Mouse (Mus musculus): ENCODE results near the gene Tmem135. TPM values are rescaled to one million over a fixed set of nuclear protein-coding genes. Genes with fewer than 3 reads are reported as not detected.

The Tmem135 gene
- total RNA-seq, 1 experiment from 2014 or later, result 50.7 TPM

GRCm38 (mm10) chr7:89395399-89395798 is 8.6 kb downstream of the Tmem135 start:
- ATAC-seq (replicated peaks; ENCODE audit: insufficient number of reproducible peaks, low FRiP score, low TSS enrichment, poor library complexity, severe bottlenecking), result peak; percentile 62

- ATAC-seq (replicated peaks; ENCODE audit: insufficient number of reproducible peaks, low FRiP score, low TSS enrichment, poor library complexity, severe bottlenecking), result no peak; the same call in 1 of the 2 replicates
Measured at GRCm38 (mm10) chr7:89392825-89393224, 11.2 kb downstream of the Tmem135 start.

- no peak for ATAC-seq (replicated peaks; ENCODE audit: insufficient number of reproducible peaks, low FRiP score, low TSS enrichment, poor library complexity, severe bottlenecking)
Measured at GRCm38 (mm10) chr7:89392388-89392787, 11.6 kb downstream of the Tmem135 start.

GRCm38 (mm10) chr7:89391831-89392230 is 12.2 kb downstream of the Tmem135 start:
- ATAC-seq (replicated peaks; ENCODE audit: insufficient number of reproducible peaks, low FRiP score, low TSS enrichment, poor library complexity, severe bottlenecking), result no peak

GRCm38 (mm10) chr7:89391281-89391680 is 12.7 kb downstream of the Tmem135 start:
- no peak for ATAC-seq (replicated peaks; ENCODE audit: insufficient number of reproducible peaks, low FRiP score, low TSS enrichment, poor library complexity, severe bottlenecking)

- ATAC-seq (replicated peaks; ENCODE audit: insufficient number of reproducible peaks, low FRiP score, low TSS enrichment, poor library complexity, severe bottlenecking), result no peak
Measured at GRCm38 (mm10) chr7:89390660-89391059, 13.4 kb downstream of the Tmem135 start.

- no peak for ATAC-seq (replicated peaks; ENCODE audit: insufficient number of reproducible peaks, low FRiP score, low TSS enrichment, poor library complexity, severe bottlenecking)
Measured at GRCm38 (mm10) chr7:89388981-89389380, 15.0 kb downstream of the Tmem135 start.

GRCm38 (mm10) chr7:89382892-89383291 is 21.1 kb downstream of the Tmem135 start:
- no peak for ATAC-seq (replicated peaks; ENCODE audit: insufficient number of reproducible peaks, low FRiP score, low TSS enrichment, poor library complexity, severe bottlenecking)

DNA sequence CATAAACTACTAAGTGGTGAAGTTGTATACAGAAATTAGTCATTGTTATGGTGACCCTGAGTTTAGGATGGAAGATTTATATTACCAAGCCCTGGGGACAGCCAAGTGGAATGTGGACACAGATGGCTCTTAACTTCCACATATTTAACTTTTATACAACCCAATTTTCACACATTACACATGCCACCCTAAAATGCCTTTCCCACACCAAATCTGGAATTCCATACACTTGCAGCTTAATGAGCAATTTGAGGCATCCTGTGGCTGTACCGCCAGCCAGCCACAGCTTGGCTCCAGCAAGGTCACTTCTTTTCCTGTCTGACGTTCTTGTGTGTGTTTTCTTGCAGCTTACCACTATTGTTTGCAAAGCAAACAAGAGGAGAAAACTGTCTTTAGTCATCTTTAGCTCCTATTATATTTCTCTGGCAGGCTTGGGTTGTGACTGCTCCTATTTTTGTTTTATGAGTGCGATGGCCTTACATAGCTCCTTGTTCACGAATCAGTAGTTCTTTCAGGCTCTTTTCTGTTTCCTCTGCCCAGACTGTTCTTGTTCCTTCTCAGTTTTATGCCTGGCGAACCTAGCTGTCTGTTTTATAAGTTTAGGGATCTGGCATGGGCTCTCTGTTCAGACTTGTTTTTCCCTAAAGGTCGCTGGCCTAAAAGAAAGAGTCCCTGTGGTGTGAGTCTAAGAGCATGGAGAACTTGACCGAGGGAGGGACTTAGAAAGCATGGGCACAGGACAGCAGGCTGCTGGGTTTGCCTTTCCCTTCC is 22.9 kb downstream of the Tmem135 start:
- ATAC-seq (replicated peaks; ENCODE audit: insufficient number of reproducible peaks, low FRiP score, low TSS enrichment, poor library complexity, severe bottlenecking), result no peak

GRCm38 (mm10) chr7:89371623-89372295 is 32.3 kb downstream of the Tmem135 start:
- ATAC-seq (replicated peaks; ENCODE audit: insufficient number of reproducible peaks, low FRiP score, low TSS enrichment, poor library complexity, severe bottlenecking), result no peak

GRCm38 (mm10) chr7:89370917-89371316 is 33.1 kb downstream of the Tmem135 start:
- ATAC-seq (replicated peaks; ENCODE audit: insufficient number of reproducible peaks, low FRiP score, low TSS enrichment, poor library complexity, severe bottlenecking), result no peak

DNA sequence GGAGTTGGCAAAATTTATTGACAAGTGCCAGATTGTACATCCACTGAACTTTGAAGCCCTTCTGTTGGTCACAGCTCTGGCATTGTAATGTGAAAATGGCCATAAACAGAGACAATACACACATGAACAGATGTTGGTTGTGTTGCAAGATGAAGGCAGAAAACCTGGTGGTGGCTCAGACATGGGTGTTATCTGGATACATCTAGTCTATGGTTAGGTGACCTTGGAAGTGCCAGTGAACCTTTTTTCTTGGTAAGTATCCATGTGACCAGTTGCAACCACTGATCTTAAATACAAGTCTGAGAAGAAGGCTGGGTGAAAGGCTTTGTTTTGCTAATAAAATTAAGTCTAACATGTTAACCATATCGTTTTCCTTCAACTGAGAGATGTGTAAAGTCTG is 33.9 kb downstream of the Tmem135 start:
- ATAC-seq (replicated peaks; ENCODE audit: insufficient number of reproducible peaks, low FRiP score, low TSS enrichment, poor library complexity, severe bottlenecking), result no peak

DNA sequence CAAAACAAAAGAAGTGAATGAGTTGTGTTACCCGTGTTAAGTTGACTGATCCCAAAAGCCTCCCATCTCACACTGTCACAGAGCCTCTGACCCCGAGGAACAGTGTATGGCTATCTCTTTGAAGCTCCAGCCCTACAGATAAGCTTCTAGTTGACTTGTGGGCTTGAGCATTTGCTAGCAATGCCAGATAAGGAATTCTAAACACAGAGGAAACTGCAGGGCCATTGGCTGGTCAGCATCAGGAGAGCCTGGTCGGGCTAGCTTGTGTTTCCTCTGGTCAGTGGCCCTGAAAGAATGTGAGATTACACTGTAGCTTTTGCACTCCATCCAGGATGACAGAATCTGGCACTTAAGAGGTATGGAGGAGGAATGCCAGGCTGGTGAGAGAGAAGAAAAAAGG is 36.4 kb downstream of the Tmem135 start:
- no peak for ATAC-seq (replicated peaks; ENCODE audit: insufficient number of reproducible peaks, low FRiP score, low TSS enrichment, poor library complexity, severe bottlenecking)

GRCm38 (mm10) chr7:89365135-89365880 is 38.7 kb downstream of the Tmem135 start:
- ATAC-seq (replicated peaks; ENCODE audit: insufficient number of reproducible peaks, low FRiP score, low TSS enrichment, poor library complexity, severe bottlenecking), result no peak

GRCm38 (mm10) chr7:89363975-89364374 is 40.0 kb downstream of the Tmem135 start:
- no peak for ATAC-seq (replicated peaks; ENCODE audit: insufficient number of reproducible peaks, low FRiP score, low TSS enrichment, poor library complexity, severe bottlenecking)

DNA sequence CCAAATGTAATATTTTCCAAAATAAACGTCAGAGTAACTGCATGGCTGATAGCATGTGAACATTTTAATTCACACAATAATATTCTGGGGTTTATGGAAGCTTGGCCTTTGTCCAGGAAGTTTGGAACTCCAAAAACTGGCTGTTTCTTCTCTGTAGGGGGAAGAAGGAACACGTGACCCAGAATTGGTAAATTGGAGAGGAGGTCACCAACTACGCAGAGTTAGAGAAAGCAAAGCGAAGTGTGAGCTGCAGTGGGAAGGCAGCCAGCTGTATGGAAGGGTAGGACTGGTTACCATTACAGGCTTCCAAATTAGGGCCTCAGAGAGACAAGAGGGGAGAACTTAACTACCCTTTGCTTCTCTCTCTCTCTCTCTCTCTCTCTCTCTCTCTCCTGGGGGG is 47.7 kb downstream of the Tmem135 start:
- ATAC-seq (replicated peaks; ENCODE audit: insufficient number of reproducible peaks, low FRiP score, low TSS enrichment, poor library complexity, severe bottlenecking), result no peak

GRCm38 (mm10) chr7:89355519-89356255 is 48.3 kb downstream of the Tmem135 start:
- no peak for ATAC-seq (replicated peaks; ENCODE audit: insufficient number of reproducible peaks, low FRiP score, low TSS enrichment, poor library complexity, severe bottlenecking)

DNA sequence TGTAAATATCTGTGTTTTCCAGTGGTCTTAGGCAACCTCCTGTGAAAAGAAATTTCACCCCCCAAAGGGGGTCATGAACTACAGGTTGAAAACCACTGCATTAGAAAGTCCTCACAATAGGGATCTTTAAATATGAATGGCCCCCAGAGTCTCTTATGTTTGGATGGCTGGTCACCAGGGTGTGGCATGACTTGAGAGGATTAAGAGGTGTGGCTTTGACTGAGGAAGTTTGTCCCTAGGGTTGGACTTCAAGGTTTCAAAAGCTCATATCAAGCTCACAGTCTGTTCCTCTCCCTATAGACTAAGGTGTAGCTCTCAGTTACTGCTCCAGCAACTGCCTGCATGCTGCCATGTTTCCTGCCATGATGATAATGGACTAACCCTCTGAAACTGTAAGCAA is 62.0 kb downstream of the Tmem135 start:
- ATAC-seq (replicated peaks; ENCODE audit: insufficient number of reproducible peaks, low FRiP score, low TSS enrichment, poor library complexity, severe bottlenecking), result peak; percentile 80

DNA sequence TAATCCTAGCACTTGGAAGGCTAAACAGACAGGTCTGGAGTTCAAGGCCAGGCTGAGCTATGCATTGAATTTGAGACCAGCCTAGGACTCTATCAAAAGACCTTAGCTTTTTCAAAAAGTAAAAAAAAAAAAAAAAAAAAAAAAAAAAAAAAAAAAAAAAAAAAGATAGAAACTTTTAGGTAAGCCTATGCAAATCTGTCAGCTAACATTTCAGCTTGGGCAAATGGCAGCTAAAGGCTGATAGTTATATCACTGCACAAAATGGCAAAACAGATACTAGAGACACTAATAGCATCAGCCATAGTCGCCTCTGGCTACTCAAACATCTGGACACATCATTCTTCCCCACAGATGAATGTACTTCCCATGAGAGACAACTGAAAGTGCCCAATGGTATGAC is 64.2 kb downstream of the Tmem135 start:
- no peak for ATAC-seq (replicated peaks; ENCODE audit: insufficient number of reproducible peaks, low FRiP score, low TSS enrichment, poor library complexity, severe bottlenecking)

All from monocyte, adult 5-6 weeks (primary cell).